Mouse (Mus musculus): Measurements from ENCODE around the gene Phactr1.

- TF ChIP-seq CTCF (IDR thresholded peaks at IDR 0.05; ENCODE audit: borderline replicate concordance, insufficient read depth, low read depth, low read length) (no peak), POLR2A (IDR thresholded peaks at IDR 0.05; ENCODE audit: borderline replicate concordance, insufficient read depth, low read length) (no peak)
These were observed 235.4 kb downstream of the Phactr1 start for GRCm38 (mm10) chr13:42915851-42916193.

Measured in cerebellum, adult 2 months (tissue).